Mouse (Mus musculus): ENCODE results near the gene Ttc7. TPM values are rescaled to one million over a fixed set of nuclear protein-coding genes. Genes with fewer than 3 reads are reported as not detected.

Ttc7 gene
- polyA plus RNA-seq (2015; fragmentation: Nextera tagmentation; extraction: Ambion mirVana): 3.1 and 3.4 TPM in 2 replicates

DNA sequence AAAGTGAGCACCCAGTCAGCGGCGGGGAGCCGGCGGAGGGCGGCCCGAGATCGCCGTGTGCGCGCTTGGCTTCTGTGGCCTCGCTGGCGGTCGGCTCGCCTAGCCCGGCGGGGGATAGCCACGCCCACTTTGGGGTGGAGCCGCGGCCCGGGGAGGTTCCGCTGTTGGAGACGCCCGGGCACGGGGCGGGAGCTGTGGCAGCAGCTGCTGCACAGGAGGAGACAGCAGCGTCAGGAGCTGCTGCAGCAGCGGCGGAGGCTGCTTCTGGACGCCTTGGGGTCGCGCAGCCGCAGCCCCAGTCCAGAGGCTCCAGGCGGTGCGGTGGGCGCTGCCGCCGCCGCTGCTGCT, at the start of gene Ttc7:
Gene Ttc7, plus strand, starts transcription at position 181 of the 348 bp plus-strand sequence.
- Histone ChIP-seq H3K9me3 (ENCODE audit: control insufficient read depth, low read length) (no peaks in the 10 kb centered on the region), H3K4me3 (replicated peaks; ENCODE audit: low read length) (peak within 1 kb of the TSS; percentile 62), H3K27me3 (replicated peaks; ENCODE audit: control insufficient read depth, insufficient read depth, low read length) (peaks cover 23% of the 10 kb centered on the region), H3K4me2 (ENCODE audit: low read length) (peak within 1 kb of the TSS; percentile 83), H3K27ac (ENCODE audit: low read length) (peak within 1 kb of the TSS; percentile 34; the same call in 1 of the 2 replicates), H3K9ac (replicated peaks; ENCODE audit: low read depth, low read length) (peak within 1 kb of the TSS; percentile 72), H3K36me3 (ENCODE audit: control insufficient read depth, insufficient read depth) (no peaks in the 10 kb centered on the region), H3K4me1 (replicated peaks; ENCODE audit: control insufficient read depth, insufficient read depth, low read length) (peaks cover 22% of the 10 kb centered on the region)
- WGBS: under 1% methylated on average over 36 of the region's 38 CpGs
- peak; percentile 94 for ATAC-seq

- H3K4me3 ChIP-seq (replicated peaks; ENCODE audit: low read length): no peak overlapping the region
- no peaks in the 10 kb centered on the region for H3K27me3 ChIP-seq (replicated peaks; ENCODE audit: control insufficient read depth, insufficient read depth, low read length)
- H3K36me3 ChIP-seq (ENCODE audit: control insufficient read depth, insufficient read depth): no peaks in the 10 kb centered on the region
- H3K9ac ChIP-seq (replicated peaks; ENCODE audit: low read depth, low read length): no peak overlapping the region
- 92% methylated on average over 6 of the region's 6 CpGs for WGBS
- H3K4me2 ChIP-seq (ENCODE audit: low read length): no peak overlapping the region
- ATAC-seq: no peak
- H3K27ac ChIP-seq (ENCODE audit: low read length): no peak overlapping the region
- H3K4me1 ChIP-seq (replicated peaks; ENCODE audit: control insufficient read depth, insufficient read depth, low read length): no peaks in the 10 kb centered on the region
- no peaks in the 10 kb centered on the region for H3K9me3 ChIP-seq (ENCODE audit: control insufficient read depth, low read length)
These were observed 47.7 kb upstream of the Ttc7 start for GRCm38 (mm10) chr17:87235019-87235418.

DNA sequence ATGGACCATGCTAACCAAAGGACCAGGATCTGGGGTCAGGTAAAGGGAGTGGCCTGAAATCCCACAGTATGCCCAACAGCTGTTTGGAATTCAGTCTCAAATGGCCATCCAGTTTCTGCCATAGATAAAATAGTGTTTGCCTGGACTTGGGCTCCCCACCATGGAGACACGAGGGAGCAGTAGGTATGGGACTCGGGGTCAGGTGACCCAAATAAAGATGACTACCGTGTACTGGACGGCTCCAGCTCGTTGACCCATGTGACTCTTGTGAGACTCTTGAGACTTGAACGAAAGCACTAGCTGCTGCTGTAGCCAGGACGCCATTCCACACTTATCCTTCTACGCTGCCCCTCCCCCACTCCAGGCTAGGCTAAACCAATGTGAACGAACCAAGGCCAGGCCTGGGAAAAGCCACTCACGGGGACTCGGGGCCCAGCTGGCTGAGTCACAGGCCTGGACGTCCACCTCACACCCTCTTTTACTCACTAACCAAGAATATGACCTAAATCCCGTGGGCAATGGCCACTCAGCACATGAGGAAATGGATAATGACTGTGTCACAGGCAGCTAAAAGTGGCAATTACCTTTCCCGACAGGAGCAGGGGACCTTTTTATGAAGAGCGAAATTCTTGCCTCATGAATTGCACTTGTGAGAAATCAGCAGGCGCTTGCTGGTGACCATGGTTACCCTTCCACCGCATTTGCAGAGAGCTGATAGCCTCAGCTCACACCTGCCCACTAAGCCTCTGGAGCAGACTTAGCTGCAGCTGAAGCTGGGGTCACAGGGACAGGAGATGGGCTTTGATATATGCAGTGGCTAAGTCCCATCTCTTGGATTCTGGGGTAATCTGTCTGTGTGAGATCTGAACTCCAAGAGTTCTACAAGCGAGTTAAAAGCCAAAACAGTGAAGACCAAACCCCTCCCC, 45.7 kb upstream of the Ttc7 start:
- Histone ChIP-seq H3K4me3 (replicated peaks; ENCODE audit: low read length) (no peak overlapping the region), H3K27ac (ENCODE audit: low read length) (no peak overlapping the region), H3K27me3 (replicated peaks; ENCODE audit: control insufficient read depth, insufficient read depth, low read length) (no peaks in the 10 kb centered on the region), H3K4me2 (ENCODE audit: low read length) (no peak overlapping the region), H3K9ac (replicated peaks; ENCODE audit: low read depth, low read length) (no peak overlapping the region), H3K36me3 (ENCODE audit: control insufficient read depth, insufficient read depth) (no peaks in the 10 kb centered on the region), H3K4me1 (replicated peaks; ENCODE audit: control insufficient read depth, insufficient read depth, low read length) (no peaks in the 10 kb centered on the region), H3K9me3 (ENCODE audit: control insufficient read depth, low read length) (peaks cover 2% of the 10 kb centered on the region; the same call in 1 of the 2 replicates)
- 0 out of 2 replicates have a peak, but pooled peaks have one; percentile 43 for ATAC-seq
- 58% methylated on average over 18 of the region's 18 CpGs for WGBS

- Histone ChIP-seq H3K4me1 (replicated peaks; ENCODE audit: control insufficient read depth, insufficient read depth, low read length) (no peaks in the 10 kb centered on the region), H3K4me3 (replicated peaks; ENCODE audit: low read length) (no peak overlapping the region), H3K27ac (ENCODE audit: low read length) (no peak overlapping the region), H3K27me3 (replicated peaks; ENCODE audit: control insufficient read depth, insufficient read depth, low read length) (no peaks in the 10 kb centered on the region), H3K36me3 (ENCODE audit: control insufficient read depth, insufficient read depth) (no peaks in the 10 kb centered on the region), H3K4me2 (ENCODE audit: low read length) (no peak overlapping the region), H3K9me3 (ENCODE audit: control insufficient read depth, low read length) (peaks cover 6% of the 10 kb centered on the region; the same call in 1 of the 2 replicates), H3K9ac (replicated peaks; ENCODE audit: low read depth, low read length) (no peak overlapping the region)
- no peak for ATAC-seq
- 87% methylated on average over 11 of the region's 11 CpGs for WGBS
These were observed 44.9 kb upstream of the Ttc7 start for GRCm38 (mm10) chr17:87237826-87238225.

- no peaks in the 10 kb centered on the region for H3K36me3 ChIP-seq (ENCODE audit: control insufficient read depth, insufficient read depth)
- no peaks in the 10 kb centered on the region for H3K27me3 ChIP-seq (replicated peaks; ENCODE audit: control insufficient read depth, insufficient read depth, low read length)
- no peak overlapping the region for H3K4me3 ChIP-seq (replicated peaks; ENCODE audit: low read length)
- no peak overlapping the region for H3K4me2 ChIP-seq (ENCODE audit: low read length)
- peaks cover 6% of the 10 kb centered on the region; the same call in 1 of the 2 replicates for H3K9me3 ChIP-seq (ENCODE audit: control insufficient read depth, low read length)
- no peak overlapping the region for H3K27ac ChIP-seq (ENCODE audit: low read length)
- no peak for ATAC-seq
- no peaks in the 10 kb centered on the region for H3K4me1 ChIP-seq (replicated peaks; ENCODE audit: control insufficient read depth, insufficient read depth, low read length)
- WGBS: 82% methylated on average over 9 of the region's 9 CpGs
- H3K9ac ChIP-seq (replicated peaks; ENCODE audit: low read depth, low read length): no peak overlapping the region
These were observed 36.6 kb upstream of the Ttc7 start for GRCm38 (mm10) chr17:87246103-87246502.

DNA sequence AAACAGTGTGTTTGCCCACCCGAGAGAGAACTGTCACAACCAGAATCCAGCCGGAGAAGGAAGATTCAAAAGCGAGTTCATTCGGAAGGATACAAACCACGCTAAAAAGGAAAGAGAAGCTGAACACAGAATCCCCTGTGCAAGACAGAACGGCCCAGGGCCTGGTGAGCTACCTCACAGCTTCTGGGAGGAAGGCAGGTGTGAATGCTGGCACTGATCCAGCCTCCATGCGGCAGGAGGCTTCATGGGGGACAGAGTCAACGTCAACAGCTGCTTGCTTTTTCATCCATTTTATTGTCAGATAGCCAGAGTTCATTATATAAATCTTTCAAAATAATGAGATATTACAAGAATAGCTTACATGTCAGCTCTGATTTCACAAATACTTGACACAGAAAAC, 28.3 kb upstream of the Ttc7 start:
- ATAC-seq: no peak
- H3K4me3 ChIP-seq (replicated peaks; ENCODE audit: low read length): no peak overlapping the region
- no peaks in the 10 kb centered on the region for H3K4me1 ChIP-seq (replicated peaks; ENCODE audit: control insufficient read depth, insufficient read depth, low read length)
- H3K9me3 ChIP-seq (ENCODE audit: control insufficient read depth, low read length): no peaks in the 10 kb centered on the region
- WGBS: 75% methylated on average over 8 of the region's 8 CpGs
- H3K36me3 ChIP-seq (ENCODE audit: control insufficient read depth, insufficient read depth): peaks cover 27% of the 10 kb centered on the region
- H3K27me3 ChIP-seq (replicated peaks; ENCODE audit: control insufficient read depth, insufficient read depth, low read length): no peaks in the 10 kb centered on the region
- no peak overlapping the region for H3K27ac ChIP-seq (ENCODE audit: low read length)
- H3K4me2 ChIP-seq (ENCODE audit: low read length): no peak overlapping the region
- H3K9ac ChIP-seq (replicated peaks; ENCODE audit: low read depth, low read length): no peak overlapping the region

DNA sequence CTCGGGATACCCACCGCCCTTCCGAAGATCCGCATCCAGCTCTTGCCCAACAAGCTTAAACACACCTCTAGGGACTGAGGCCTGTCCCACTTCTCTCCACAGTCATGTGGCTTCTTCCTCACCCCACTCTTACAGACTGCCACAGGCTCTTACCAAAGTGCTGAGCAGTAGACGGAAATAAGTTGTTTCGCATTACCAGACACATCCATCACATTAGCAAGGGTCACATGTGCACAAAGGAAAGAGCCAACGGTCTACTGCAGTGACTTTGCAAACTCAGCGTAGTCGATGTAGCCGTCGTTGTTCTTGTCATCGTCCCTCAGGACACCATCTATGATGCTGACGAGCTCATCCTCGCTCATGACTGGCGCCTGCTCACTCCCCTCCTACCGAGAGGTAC, 27.0 kb upstream of the Ttc7 start:
- Histone ChIP-seq H3K27ac (ENCODE audit: low read length) (no peak overlapping the region), H3K4me1 (replicated peaks; ENCODE audit: control insufficient read depth, insufficient read depth, low read length) (no peaks in the 10 kb centered on the region), H3K9ac (replicated peaks; ENCODE audit: low read depth, low read length) (no peak overlapping the region), H3K36me3 (ENCODE audit: control insufficient read depth, insufficient read depth) (peaks cover 30% of the 10 kb centered on the region), H3K9me3 (ENCODE audit: control insufficient read depth, low read length) (peaks cover 6% of the 10 kb centered on the region), H3K27me3 (replicated peaks; ENCODE audit: control insufficient read depth, insufficient read depth, low read length) (no peaks in the 10 kb centered on the region), H3K4me2 (ENCODE audit: low read length) (no peak overlapping the region), H3K4me3 (replicated peaks; ENCODE audit: low read length) (no peak overlapping the region)
- no peak for ATAC-seq
- 87% methylated on average over 16 of the region's 16 CpGs for WGBS

- no peak for ATAC-seq
- Histone ChIP-seq H3K4me3 (replicated peaks; ENCODE audit: low read length) (no peak overlapping the region), H3K4me1 (replicated peaks; ENCODE audit: control insufficient read depth, insufficient read depth, low read length) (peaks cover 13% of the 10 kb centered on the region), H3K9ac (replicated peaks; ENCODE audit: low read depth, low read length) (no peak overlapping the region), H3K4me2 (ENCODE audit: low read length) (no peak overlapping the region), H3K27ac (ENCODE audit: low read length) (no peak overlapping the region), H3K36me3 (ENCODE audit: control insufficient read depth, insufficient read depth) (peaks cover 3% of the 10 kb centered on the region; the same call in 1 of the 2 replicates), H3K27me3 (replicated peaks; ENCODE audit: control insufficient read depth, insufficient read depth, low read length) (peaks cover 3% of the 10 kb centered on the region; the same call in 1 of the 2 replicates), H3K9me3 (ENCODE audit: control insufficient read depth, low read length) (peaks cover 6% of the 10 kb centered on the region)
- WGBS: 92% methylated on average over 6 of the region's 6 CpGs
These were observed 19.3 kb upstream of the Ttc7 start for GRCm38 (mm10) chr17:87263401-87263800.

GRCm38 (mm10) chr17:87264054-87264830, 18.4 kb upstream of the Ttc7 start:
- Histone ChIP-seq H3K4me3 (replicated peaks; ENCODE audit: low read length) (peak overlapping the region; percentile 81; the same call in 1 of the 2 replicates), H3K36me3 (ENCODE audit: control insufficient read depth, insufficient read depth) (peaks cover 3% of the 10 kb centered on the region; the same call in 1 of the 2 replicates), H3K27me3 (replicated peaks; ENCODE audit: control insufficient read depth, insufficient read depth, low read length) (peaks cover 3% of the 10 kb centered on the region; the same call in 1 of the 2 replicates), H3K27ac (ENCODE audit: low read length) (no peak overlapping the region), H3K9ac (replicated peaks; ENCODE audit: low read depth, low read length) (0 out of 2 replicates have a peak overlapping the region, but pooled peaks have one; percentile 85), H3K4me1 (replicated peaks; ENCODE audit: control insufficient read depth, insufficient read depth, low read length) (peaks cover 14% of the 10 kb centered on the region), H3K4me2 (ENCODE audit: low read length) (peak overlapping the region; percentile 81), H3K9me3 (ENCODE audit: control insufficient read depth, low read length) (peaks cover 6% of the 10 kb centered on the region)
- 94% methylated on average over 11 of the region's 11 CpGs for WGBS
- no peak for ATAC-seq

Measured in forebrain, embryonic 16.5 days (tissue).